11 mouse cellular contexts compared by ENCODE assay signal in genomic region chr13:24055072-24055869, GRCm38 (mm10).
"Had no signal": no experiment of that assay in that cellular context is flagged by ENCODE, and none has a peak within 500 bp of the region (broad histone marks: within the 10 kb centered on the region; RNA-seq: fewer than 3 reads in every experiment).

No protein-coding gene starts in this region.

- DNase-seq: kidney, adult 18-20 months; kidney, postnatal 10 days; lung, adult 2 months; lung, postnatal 36 days; right cerebral cortex, postnatal 14 days; thymus, postnatal 36 days had no signal

- H3K27me3 ChIP-seq: liver, embryonic 15.5 days had no signal

- H3K36me3 ChIP-seq: limb, embryonic 10.5 days; liver, embryonic 15.5 days had no signal

- H3K9ac ChIP-seq: liver, embryonic 15.5 days had no signal

- ATAC-seq: lung, postnatal 0 days had no signal

- H3K4me2 ChIP-seq: liver, embryonic 11.5 days; liver, embryonic 15.5 days had no signal

- H3K4me3 ChIP-seq: left cerebral cortex, adult 2 months; limb, embryonic 10.5 days; liver, embryonic 15.5 days had no signal

- H3K27ac ChIP-seq: left cerebral cortex, adult 2 months; limb, embryonic 10.5 days; liver, embryonic 15.5 days had no signal

- H3K9me3 ChIP-seq: limb, embryonic 10.5 days; liver, embryonic 15.5 days had no signal

- H3K4me1 ChIP-seq: limb, embryonic 10.5 days; liver, embryonic 15.5 days had no signal
